Mouse (Mus musculus) olfactory bulb, adult 2 months (tissue): ENCODE data around the gene Gm44596. TPM values are rescaled to one million over a fixed set of nuclear protein-coding genes. Genes with fewer than 3 reads are reported as not detected.
"Not testable (repeated sequence)": the region's sequence is repeated elsewhere in the genome, so short reads cannot be mapped to it uniquely, and the experiment has no call there.

Experiments
- H3K27ac ChIP-seq: fragments of 200-500 bp; 2 replicates; pipeline ENCODE4 v1.5.1; 2012; ENCODE audit warnings: low read depth, low read length; ENCODE audit not compliant: insufficient read depth
- H3K4me1 ChIP-seq: fragments of 200-500 bp; 2 replicates; pipeline ENCODE4 v1.6.1; 2012; ENCODE audit warnings: low read length; ENCODE audit not compliant: control insufficient read depth, insufficient read depth
- H3K4me3 ChIP-seq: fragments of 200-500 bp; 2 replicates; pipeline ENCODE4 v1.5.1; 2012; ENCODE audit warnings: mild to moderate bottlenecking, low read depth, low read length, moderate library complexity; ENCODE audit not compliant: insufficient read depth
- CTCF ChIP-seq: fragments of 200-500 bp; IDR thresholded peaks from 2 replicates; pipeline ENCODE4 v1.5.1; 2012; ENCODE audit warnings: low read depth, mild to moderate bottlenecking, low read length, moderate library complexity; ENCODE audit not compliant: insufficient read depth
- POLR2A ChIP-seq: fragments of 200-500 bp; IDR thresholded peaks from 2 replicates; pipeline ENCODE4 v1.6.1; 2012; ENCODE audit warnings: mild to moderate bottlenecking, low read depth, low read length, moderate library complexity; ENCODE audit not compliant: insufficient read depth
- WGBS: fragments of 180-500 bp; shearing (Covaris S2); methylation state at CpG from one replicate; pipeline ENCODE4 v1.1.7; 2018; 5-methylcytosine and 5-hydroxymethylcytosine counted together
- polyA plus RNA-seq: library from polyadenylated mRNA; stranded (reverse); fragments of >200 nt; gene quantifications from 2 replicates; pipeline ENCODE4 v1.2.4, GENCODE M21; 2012; ENCODE audit warnings: low replicate concordance; ENCODE audit not compliant: missing spikeins, insufficient read depth, insufficient read length

Gene Gm44596
- polyA plus RNA-seq, 1 experiment: not detected

- Histone ChIP-seq H3K4me3 (no peak overlapping the region), H3K27ac (no peak overlapping the region), H3K4me1 (peaks cover 16% of the 10 kb centered on the region)
- WGBS: 80% methylated on average over 17 of the region's 17 CpGs
- TF ChIP-seq POLR2A (no peak), CTCF (no peak)
Measured at GRCm38 (mm10) chr6:128376371-128377085, 1.2 kb downstream of the Gm44596 start.

DNA sequence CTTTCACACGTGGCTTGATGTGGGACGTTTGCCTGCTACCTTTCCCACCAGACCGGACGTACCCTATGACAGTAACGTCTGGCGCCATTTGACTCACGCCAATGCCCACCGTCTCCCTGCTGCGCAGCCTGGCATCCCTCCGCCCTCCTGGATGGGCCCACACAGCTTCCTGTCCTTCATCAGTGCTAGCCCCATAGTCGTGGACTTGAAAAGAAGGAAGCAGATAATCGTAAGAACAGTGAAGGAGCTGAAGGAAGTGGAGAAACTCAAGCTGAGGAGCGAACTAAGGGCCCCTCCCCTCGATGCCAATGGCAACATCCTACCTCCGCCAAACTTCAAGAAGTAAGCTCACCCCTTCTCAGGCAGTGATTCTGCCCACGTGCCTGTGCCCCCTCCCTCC is 4.3 kb downstream of the Gm44596 start:
- Histone ChIP-seq H3K4me1 (peaks cover 8% of the 10 kb centered on the region), H3K27ac (no peak overlapping the region), H3K4me3 (no peak overlapping the region)
- 88% methylated on average over 16 of the region's 16 CpGs for WGBS
- no peak for TF ChIP-seq CTCF
- no peak for TF ChIP-seq POLR2A

GRCm38 (mm10) chr6:128380594-128381167 is 5.4 kb downstream of the Gm44596 start:
- not testable (repeated sequence) for H3K4me3 ChIP-seq, H3K27ac ChIP-seq, H3K4me1 ChIP-seq
- 78% methylated on average over 1 of the region's 1 CpGs for WGBS

DNA sequence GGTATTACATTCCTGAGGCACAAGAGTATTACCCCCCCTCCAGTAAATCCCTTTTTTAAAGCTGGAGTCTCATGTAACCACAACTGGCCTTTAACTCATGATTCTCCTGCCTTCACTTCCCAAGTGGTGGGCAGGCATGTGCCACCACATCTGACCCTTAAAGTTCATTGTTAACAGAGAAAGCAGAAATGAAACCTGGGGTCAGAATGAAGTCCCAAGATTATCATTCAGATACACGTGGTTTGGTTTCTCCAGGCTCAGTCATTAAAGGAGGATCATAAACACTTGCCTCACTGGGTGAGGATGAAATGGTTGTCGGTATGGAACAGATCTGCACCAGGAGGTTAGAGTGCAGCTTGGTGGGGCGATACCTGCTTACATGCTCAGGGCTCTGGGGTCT is 6.0 kb downstream of the Gm44596 start:
- TF ChIP-seq CTCF (no peak), POLR2A (no peak)
- WGBS: 86% methylated on average over 3 of the region's 3 CpGs
- H3K4me3 ChIP-seq: no peak overlapping the region
- H3K4me1 ChIP-seq: no peaks in the 10 kb centered on the region; the same call in 1 of the 2 replicates
- no peak overlapping the region for H3K27ac ChIP-seq

DNA sequence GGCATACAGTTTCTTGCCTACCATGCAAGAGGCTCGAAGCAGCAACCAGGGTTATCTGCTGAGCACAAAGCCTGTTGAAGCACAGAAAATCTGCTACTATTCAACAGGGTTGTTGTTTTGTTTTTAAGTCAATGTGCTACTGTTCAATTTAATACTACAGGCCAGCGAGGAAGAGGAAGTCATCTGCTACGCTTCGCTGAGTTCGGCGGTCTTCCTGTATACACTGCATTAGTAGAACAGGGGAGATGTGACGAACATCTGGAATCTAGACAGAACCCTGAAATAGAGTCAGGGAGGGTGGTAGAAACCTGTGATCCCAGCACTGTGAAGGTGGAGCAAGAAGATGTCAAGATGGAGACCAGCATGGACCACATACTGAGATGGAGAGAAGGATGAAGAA is 8.4 kb downstream of the Gm44596 start:
- TF ChIP-seq POLR2A: no peak
- no peak for TF ChIP-seq CTCF
- Histone ChIP-seq H3K4me3 (no peak overlapping the region), H3K4me1 (no peaks in the 10 kb centered on the region), H3K27ac (no peak overlapping the region)
- 72% methylated on average over 7 of the region's 7 CpGs for WGBS

DNA sequence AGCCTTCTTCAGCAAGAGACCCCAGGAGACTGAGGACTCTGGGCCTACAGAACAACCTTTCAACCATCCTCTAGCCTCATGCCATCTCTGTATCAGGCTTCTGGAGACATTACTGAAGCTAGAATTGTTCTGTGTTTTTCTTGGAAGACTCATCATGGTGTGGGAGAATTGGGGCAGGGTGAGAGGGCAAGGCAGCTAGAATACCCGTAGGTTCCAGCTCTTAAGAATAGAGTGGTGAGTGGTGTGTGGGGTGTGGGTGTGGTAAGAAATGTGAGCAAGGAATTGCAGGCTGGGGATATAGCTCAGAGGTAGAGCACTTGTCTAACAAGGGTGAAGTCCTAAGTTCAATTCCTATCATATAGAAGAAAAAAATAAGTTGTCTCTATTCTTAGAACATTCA is 9.7 kb downstream of the Gm44596 start:
- TF ChIP-seq POLR2A: no peak
- no peak for TF ChIP-seq CTCF
- H3K4me3 ChIP-seq: no peak overlapping the region
- no peak overlapping the region for H3K27ac ChIP-seq
- 79% methylated on average over 1 of the region's 1 CpGs for WGBS
- no peaks in the 10 kb centered on the region for H3K4me1 ChIP-seq

GRCm38 (mm10) chr6:128389185-128389584 is 13.9 kb downstream of the Gm44596 start:
- TF ChIP-seq CTCF: no peak
- no peak for TF ChIP-seq POLR2A
- H3K27ac ChIP-seq: no peak overlapping the region
- WGBS: 92% methylated on average over 1 of the region's 1 CpGs
- no peaks in the 10 kb centered on the region for H3K4me1 ChIP-seq
- H3K4me3 ChIP-seq: no peak overlapping the region

DNA sequence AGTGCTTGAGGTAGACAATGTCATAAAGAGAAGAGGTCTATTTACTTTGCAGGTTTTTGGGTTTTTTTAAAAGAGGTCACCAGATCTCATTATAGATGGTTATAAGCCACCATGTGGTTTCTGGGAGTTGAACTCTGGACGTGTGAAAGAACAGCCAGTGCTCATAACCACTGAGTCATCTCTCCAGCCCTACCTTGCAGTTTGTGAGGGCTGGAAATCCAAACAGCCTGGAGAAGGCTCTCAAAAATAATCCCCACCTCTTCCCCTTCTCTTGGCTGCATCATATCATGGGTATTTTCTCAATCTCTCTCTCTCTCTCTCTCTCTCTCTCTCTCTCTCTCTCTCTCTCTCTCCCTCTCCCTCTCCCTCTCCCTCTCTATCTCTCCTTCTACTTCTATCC is 15.4 kb downstream of the Gm44596 start:
- Histone ChIP-seq H3K4me1 (no peaks in the 10 kb centered on the region), H3K4me3 (no peak overlapping the region), H3K27ac (no peak overlapping the region)
- 69% methylated on average over 1 of the region's 1 CpGs for WGBS
- TF ChIP-seq POLR2A (no peak), CTCF (no peak)

- WGBS: 73% methylated on average over 7 of the region's 7 CpGs
- TF ChIP-seq POLR2A: no peak
- no peak for TF ChIP-seq CTCF
- Histone ChIP-seq H3K27ac (no peak overlapping the region), H3K4me1 (peaks cover 18% of the 10 kb centered on the region), H3K4me3 (no peak overlapping the region)
Measured at GRCm38 (mm10) chr6:128397574-128398261, 22.4 kb downstream of the Gm44596 start.
